Mouse (Mus musculus) neutrophil, adult 5-6 weeks (primary cell): ENCODE data around the gene Agtrap. TPM values are rescaled to one million over a fixed set of nuclear protein-coding genes. Genes with fewer than 3 reads are reported as not detected.

Source experiments
- ATAC-seq: fragments of 151-379, 151-347 bp; 2 replicates; pipeline ENCODE4 v1.8.0; 2017; ENCODE audit warnings: mild to moderate bottlenecking, moderate TSS enrichment; ENCODE audit not compliant: insufficient number of reproducible peaks, poor library complexity, low FRiP score, severe bottlenecking; ENCODE audit errors: extremely low read depth
- total RNA-seq: library from RNA; stranded (forward); fragments of 200-1000 nt; gene quantifications from 2 replicates; pipeline ENCODE4 v1.2.3, GENCODE M21; 2017

The Agtrap gene
- total RNA-seq, 1 experiment from 2014 or later, result 19.3 TPM

- ATAC-seq, result no peak
Measured at GRCm38 (mm10) chr4:148081201-148081600, 6.6 kb downstream of the Agtrap start.

- ATAC-seq, result no peak
Measured at GRCm38 (mm10) chr4:148080597-148080973, 7.2 kb downstream of the Agtrap start.

GRCm38 (mm10) chr4:148079944-148080596 lies 7.8 kb downstream of the Agtrap start:
- ATAC-seq, result no peak

- no peak for ATAC-seq
Measured at GRCm38 (mm10) chr4:148079212-148079611, 8.6 kb downstream of the Agtrap start.

- no peak for ATAC-seq
Measured at GRCm38 (mm10) chr4:148075881-148076280, 11.9 kb downstream of the Agtrap start.

GRCm38 (mm10) chr4:148075259-148075658 lies 12.6 kb downstream of the Agtrap start:
- peak; percentile 51 for ATAC-seq

GRCm38 (mm10) chr4:148074521-148075189 lies 13.2 kb downstream of the Agtrap start:
- peak; percentile 43; the same call in 1 of the 2 replicates for ATAC-seq

- no peak for ATAC-seq
Measured at GRCm38 (mm10) chr4:148071508-148071907, 16.3 kb downstream of the Agtrap start.

GRCm38 (mm10) chr4:148069602-148070218 lies 18.1 kb downstream of the Agtrap start:
- no peak for ATAC-seq

- ATAC-seq, result no peak
Measured at GRCm38 (mm10) chr4:148067346-148067745, 20.5 kb downstream of the Agtrap start.

GRCm38 (mm10) chr4:148066401-148066744 lies 21.5 kb downstream of the Agtrap start:
- no peak for ATAC-seq

- ATAC-seq, result no peak
Measured at GRCm38 (mm10) chr4:148065702-148066400, 22.0 kb downstream of the Agtrap start.

GRCm38 (mm10) chr4:148061086-148061480 lies 26.7 kb downstream of the Agtrap start:
- ATAC-seq, result no peak

GRCm38 (mm10) chr4:148060120-148061085 lies 27.4 kb downstream of the Agtrap start:
- peak; percentile 40; the same call in 1 of the 2 replicates for ATAC-seq

GRCm38 (mm10) chr4:148058993-148059392 lies 28.8 kb downstream of the Agtrap start:
- no peak for ATAC-seq

GRCm38 (mm10) chr4:148058218-148058819 lies 29.5 kb downstream of the Agtrap start:
- no peak for ATAC-seq

- no peak for ATAC-seq
Measured at GRCm38 (mm10) chr4:148057661-148058209, 30.1 kb downstream of the Agtrap start.

- no peak for ATAC-seq
Measured at GRCm38 (mm10) chr4:148056801-148057200, 31.0 kb downstream of the Agtrap start.
